Mouse (Mus musculus) intestine, embryonic 14.5 days (tissue): ENCODE results near the gene Phf19. TPM values are rescaled to one million over a fixed set of nuclear protein-coding genes. Genes with fewer than 3 reads are reported as not detected.

Experiments
- ATAC-seq: fragments of 200-750 bp; cut with Nextera tagmentation; replicated peaks from 2 replicates; pipeline ENCODE4 v1.8.0; 2017; ENCODE audit warnings: low read depth, moderate number of reproducible peaks, moderate TSS enrichment, moderate library complexity; ENCODE audit not compliant: low FRiP score, low TSS enrichment
- DNase-seq: peaks from one replicate; pipeline ENCODE4 v3.0.0-alpha.2; 2018; ENCODE audit warnings: low spot score
- H3K27ac ChIP-seq: fragments of 300-500 bp; sonication (generic); 2 replicates; pipeline ENCODE4 v1.5.1; 2014; ENCODE audit warnings: low read depth, mild to moderate bottlenecking, control low read depth
- H3K27me3 ChIP-seq: fragments of 300-500 bp; sonication (generic); replicated peaks from 2 replicates; pipeline ENCODE4 v1.6.1; 2014; ENCODE audit warnings: low read length, control low read depth; ENCODE audit not compliant: control insufficient read depth, insufficient read depth
- H3K36me3 ChIP-seq: fragments of 300-500 bp; sonication (generic); 2 replicates; pipeline ENCODE4 v1.6.1; 2014; ENCODE audit warnings: low read length, control low read depth; ENCODE audit not compliant: control insufficient read depth, insufficient read depth
- H3K4me1 ChIP-seq: fragments of 300-500 bp; sonication (generic); replicated peaks from 2 replicates; pipeline ENCODE4 v1.6.1; 2014; ENCODE audit warnings: low read length, control low read depth, mixed read lengths; ENCODE audit not compliant: control insufficient read depth, insufficient read depth
- H3K4me2 ChIP-seq: fragments of 300-500 bp; sonication (generic); 2 replicates; pipeline ENCODE4 v1.6.1; 2014; ENCODE audit warnings: low read length
- H3K4me3 ChIP-seq: fragments of 300-500 bp; sonication (generic); 2 replicates; pipeline ENCODE4 v1.5.1; 2014; ENCODE audit warnings: low read depth, low read length, control low read depth, mixed read lengths
- H3K9ac ChIP-seq: fragments of 300-500 bp; sonication (generic); 2 replicates; pipeline ENCODE4 v1.6.1; 2014; ENCODE audit warnings: mild to moderate bottlenecking, low read length
- H3K9me3 ChIP-seq: fragments of 300-500 bp; sonication (generic); 2 replicates; pipeline ENCODE4 v1.6.1; 2016; ENCODE audit warnings: low read length, control low read depth; ENCODE audit not compliant: control insufficient read depth
- WGBS: fragments of 180-500 bp; shearing (Covaris S2); extraction: QIAGEN DNeasy Blood & Tissue Kit; methylation state at CpG from one replicate; pipeline ENCODE4 v1.1.7; 2014; 5-methylcytosine and 5-hydroxymethylcytosine counted together
- polyA plus RNA-seq: library from polyadenylated mRNA; unstranded; fragments of >200 nt; fragmentation: Nextera tagmentation; extraction: Ambion mirVana; gene quantifications from 2 replicates; pipeline ENCODE4 v1.2.1, GENCODE M21; 2014

Gene Phf19
- polyA plus RNA-seq, 1 experiment from 2014 or later = 8.3 TPM

- DNase-seq (no peak), ATAC-seq (no peak)
- Histone ChIP-seq H3K4me3 (no peak overlapping the region), H3K9ac (no peak overlapping the region), H3K9me3 (no peaks in the 10 kb centered on the region), H3K27ac (no peak overlapping the region), H3K4me1 (peaks cover 13% of the 10 kb centered on the region), H3K36me3 (no peaks in the 10 kb centered on the region), H3K27me3 (no peaks in the 10 kb centered on the region), H3K4me2 (no peak overlapping the region)
- WGBS = 81% methylated on average over 7 of the region's 7 CpGs
Observed at GRCm38 (mm10) chr2:34958036-34958435, 44.2 kb upstream of the Phf19 start.

DNA sequence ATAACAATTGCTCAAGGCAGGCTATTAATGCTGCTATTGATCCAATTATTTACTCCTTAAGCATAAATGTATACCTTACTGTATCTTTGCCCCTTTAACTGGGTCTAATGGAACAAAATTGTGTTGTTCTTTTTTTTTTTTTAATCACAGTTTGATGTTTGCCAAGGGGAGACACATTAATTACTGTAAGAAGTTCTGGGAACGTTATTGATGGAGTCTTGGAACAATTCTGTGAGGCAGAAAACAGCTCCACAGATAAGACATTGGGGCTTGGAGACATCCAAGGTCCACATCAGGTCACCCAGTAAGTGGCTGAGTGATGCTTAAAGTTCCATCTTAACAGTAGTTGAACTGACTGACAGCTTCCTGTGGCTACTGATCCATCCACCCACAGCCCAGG, 43.6 kb upstream of the Phf19 start:
- ATAC-seq = no peak
- Histone ChIP-seq H3K4me2 (no peak overlapping the region), H3K4me3 (no peak overlapping the region), H3K4me1 (peaks cover 13% of the 10 kb centered on the region), H3K9me3 (no peaks in the 10 kb centered on the region), H3K9ac (no peak overlapping the region), H3K36me3 (no peaks in the 10 kb centered on the region), H3K27me3 (no peaks in the 10 kb centered on the region), H3K27ac (no peak overlapping the region)
- DNase-seq = no peak
- 68% methylated on average over 1 of the region's 1 CpGs for WGBS

DNA sequence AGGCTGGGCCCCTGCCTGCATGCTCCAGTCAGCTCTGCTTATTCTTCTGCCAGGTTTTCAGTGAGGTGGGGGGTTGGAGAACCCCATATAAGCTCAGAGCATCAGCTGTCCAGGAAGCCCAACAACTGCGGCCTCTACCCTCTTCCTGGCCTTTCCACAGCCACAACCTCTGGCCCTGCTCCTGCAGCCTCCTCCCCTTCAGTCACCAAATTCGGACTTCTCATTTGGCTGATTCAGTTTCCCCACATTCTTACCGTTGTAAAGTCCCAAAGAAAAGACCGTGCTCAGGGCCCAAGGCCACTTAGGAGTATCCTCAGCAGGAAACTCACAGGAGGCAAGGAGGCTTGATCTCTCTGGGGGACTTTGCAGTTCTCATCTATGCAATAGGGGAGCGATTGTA, 43.1 kb upstream of the Phf19 start:
- no peak overlapping the region for H3K4me3 ChIP-seq
- no peak overlapping the region for H3K27ac ChIP-seq
- H3K4me2 ChIP-seq = no peak overlapping the region
- DNase-seq (no peak), ATAC-seq (no peak)
- H3K9me3 ChIP-seq = no peaks in the 10 kb centered on the region
- H3K27me3 ChIP-seq = no peaks in the 10 kb centered on the region
- 63% methylated on average over 5 of the region's 5 CpGs for WGBS
- peaks cover 13% of the 10 kb centered on the region for H3K4me1 ChIP-seq
- H3K9ac ChIP-seq = no peak overlapping the region
- H3K36me3 ChIP-seq = no peaks in the 10 kb centered on the region

GRCm38 (mm10) chr2:34954344-34954743, 40.5 kb upstream of the Phf19 start:
- ATAC-seq (no peak), DNase-seq (no peak)
- Histone ChIP-seq H3K4me3 (no peak overlapping the region), H3K4me1 (no peaks in the 10 kb centered on the region), H3K4me2 (no peak overlapping the region), H3K9ac (no peak overlapping the region), H3K36me3 (no peaks in the 10 kb centered on the region), H3K27me3 (no peaks in the 10 kb centered on the region), H3K9me3 (no peaks in the 10 kb centered on the region), H3K27ac (no peak overlapping the region)

- H3K27me3 ChIP-seq = no peaks in the 10 kb centered on the region
- no peak overlapping the region for H3K9ac ChIP-seq
Observed at GRCm38 (mm10) chr2:34953547-34954116, 39.8 kb upstream of the Phf19 start.

GRCm38 (mm10) chr2:34953018-34953417, 39.2 kb upstream of the Phf19 start:
- Histone ChIP-seq H3K9me3 (no peaks in the 10 kb centered on the region), H3K36me3 (no peaks in the 10 kb centered on the region), H3K9ac (no peak overlapping the region), H3K27me3 (no peaks in the 10 kb centered on the region), H3K4me1 (no peaks in the 10 kb centered on the region), H3K4me2 (no peak overlapping the region), H3K27ac (no peak overlapping the region), H3K4me3 (no peak overlapping the region)
- 67% methylated on average over 4 of the region's 4 CpGs for WGBS
- DNase-seq (no peak), ATAC-seq (no peak)

More at GRCm38 (mm10) chr2:34953547-34954116, 39.8 kb upstream of the Phf19 start:
- H3K27ac ChIP-seq = no peak overlapping the region
- H3K9me3 ChIP-seq = no peaks in the 10 kb centered on the region
- H3K36me3 ChIP-seq = no peaks in the 10 kb centered on the region
- no peak for ATAC-seq
- H3K4me3 ChIP-seq = no peak overlapping the region
- H3K4me2 ChIP-seq = no peak overlapping the region
- no peak for DNase-seq
- no peaks in the 10 kb centered on the region for H3K4me1 ChIP-seq
- 73% methylated on average over 2 of the region's 2 CpGs for WGBS

- no peak for ATAC-seq
- DNase-seq = no peak
- Histone ChIP-seq H3K27me3 (no peaks in the 10 kb centered on the region), H3K4me3 (no peak overlapping the region), H3K4me2 (no peak overlapping the region), H3K27ac (no peak overlapping the region), H3K4me1 (no peaks in the 10 kb centered on the region), H3K36me3 (no peaks in the 10 kb centered on the region), H3K9ac (no peak overlapping the region), H3K9me3 (no peaks in the 10 kb centered on the region)
Observed at GRCm38 (mm10) chr2:34951469-34951868, 37.6 kb upstream of the Phf19 start.

GRCm38 (mm10) chr2:34948622-34949021, 34.8 kb upstream of the Phf19 start:
- no peaks in the 10 kb centered on the region for H3K27me3 ChIP-seq
- H3K9me3 ChIP-seq = no peaks in the 10 kb centered on the region
- 31% methylated on average over 2 of the region's 2 CpGs for WGBS
- no peaks in the 10 kb centered on the region; the same call in 1 of the 2 replicates for H3K4me1 ChIP-seq
- no peaks in the 10 kb centered on the region for H3K36me3 ChIP-seq
- no peak for ATAC-seq
- no peak overlapping the region for H3K9ac ChIP-seq
- H3K4me3 ChIP-seq = no peak overlapping the region
- peak; percentile 63 for DNase-seq
- H3K4me2 ChIP-seq = no peak overlapping the region
- H3K27ac ChIP-seq = no peak overlapping the region

DNA sequence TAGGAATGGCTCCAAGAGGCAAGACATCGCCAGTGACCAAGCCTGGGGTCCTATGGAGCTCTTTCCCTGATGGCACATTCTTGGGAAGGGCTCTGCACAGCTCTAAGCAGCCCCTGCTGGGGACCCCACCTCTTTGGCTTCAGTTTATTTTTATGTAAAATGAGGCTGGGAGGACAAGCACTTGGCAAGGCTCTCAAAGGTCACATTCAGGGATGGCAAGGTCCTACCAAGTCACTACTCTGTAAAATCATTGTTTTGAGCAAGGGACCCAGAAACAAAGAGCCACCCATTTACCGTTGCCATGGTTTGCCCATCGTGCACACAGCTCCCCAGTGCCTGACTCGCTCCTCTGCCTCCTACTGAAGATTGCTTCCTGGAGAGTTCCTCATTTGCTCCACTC, 32.2 kb upstream of the Phf19 start:
- no peak overlapping the region for H3K4me3 ChIP-seq
- H3K27me3 ChIP-seq = 0 out of 2 replicates have a peak, but pooled peaks cover 2% of the 10 kb centered on the region
- no peak overlapping the region for H3K4me2 ChIP-seq
- H3K9me3 ChIP-seq = no peaks in the 10 kb centered on the region
- H3K9ac ChIP-seq = no peak overlapping the region
- H3K36me3 ChIP-seq = no peaks in the 10 kb centered on the region
- 63% methylated on average over 4 of the region's 4 CpGs for WGBS
- no peak overlapping the region for H3K27ac ChIP-seq
- no peak for DNase-seq
- ATAC-seq = no peak
- no peaks in the 10 kb centered on the region; the same call in 1 of the 2 replicates for H3K4me1 ChIP-seq
